Mouse (Mus musculus) embryo, embryonic 10.5 days (tissue): ENCODE results near the gene Hsd3b7.
"Not testable (repeated sequence)": the region's sequence is repeated elsewhere in the genome, so short reads cannot be mapped to it uniquely, and the experiment has no call there.

Source experiments
- DNase-seq: peaks from one replicate; pipeline ENCODE4 v3.0.0-alpha.2; 2015; ENCODE audit warnings: low spot score

Hsd3b7 gene

DNA sequence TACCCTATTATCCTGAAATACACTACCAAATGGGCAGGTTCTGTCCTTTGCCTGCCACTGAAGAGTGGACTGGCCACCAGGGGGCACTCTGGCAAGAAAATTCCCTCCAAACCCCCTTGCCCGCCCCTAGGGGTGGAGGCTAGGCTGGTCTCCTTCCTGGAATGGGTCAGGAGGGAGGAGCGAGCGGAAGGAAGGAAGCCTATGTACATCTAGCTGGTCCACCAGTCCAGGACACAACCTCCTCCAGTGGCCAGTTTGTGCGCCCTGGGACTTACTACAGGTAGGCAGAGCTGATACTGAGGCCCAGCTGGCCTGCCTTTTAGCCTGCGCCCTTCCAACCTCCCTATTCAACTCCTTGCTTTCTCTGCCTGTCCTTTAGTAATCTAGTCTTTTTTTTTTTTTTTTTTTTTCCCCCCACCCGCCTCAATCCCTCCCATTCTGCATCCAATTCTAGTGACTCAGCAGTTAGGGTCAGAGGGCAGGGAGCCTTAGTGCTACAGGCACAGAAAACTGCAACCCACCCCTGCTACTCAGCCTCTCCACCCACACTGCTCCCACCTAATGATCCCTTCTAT is at the start of gene Hsd3b7:
Gene Hsd3b7 (plus strand): TSS at position 170 of the 575 bp plus-strand sequence.
- DNase-seq: peak; percentile 94

DNA sequence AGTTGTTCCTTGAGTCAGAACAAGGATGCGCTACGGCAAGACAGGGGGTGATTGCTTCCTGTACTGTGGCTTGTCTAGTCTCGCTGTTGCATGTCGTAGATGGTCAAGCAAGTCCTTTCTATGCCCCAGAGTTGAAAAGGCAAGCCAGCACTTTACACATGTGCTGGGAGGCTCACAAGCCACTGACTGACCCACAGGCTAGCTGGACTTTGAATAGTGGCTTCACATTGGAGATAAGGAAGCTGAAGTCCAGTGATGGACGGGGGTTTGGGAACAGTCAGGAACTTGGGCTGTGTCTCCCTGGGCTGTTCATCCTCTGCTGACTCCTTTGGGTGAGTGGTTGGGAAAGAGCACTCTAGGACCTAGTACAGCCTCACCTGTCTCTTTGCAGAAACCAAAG is 48.8 kb upstream of the Hsd3b7 start:
- no peak for DNase-seq

DNA sequence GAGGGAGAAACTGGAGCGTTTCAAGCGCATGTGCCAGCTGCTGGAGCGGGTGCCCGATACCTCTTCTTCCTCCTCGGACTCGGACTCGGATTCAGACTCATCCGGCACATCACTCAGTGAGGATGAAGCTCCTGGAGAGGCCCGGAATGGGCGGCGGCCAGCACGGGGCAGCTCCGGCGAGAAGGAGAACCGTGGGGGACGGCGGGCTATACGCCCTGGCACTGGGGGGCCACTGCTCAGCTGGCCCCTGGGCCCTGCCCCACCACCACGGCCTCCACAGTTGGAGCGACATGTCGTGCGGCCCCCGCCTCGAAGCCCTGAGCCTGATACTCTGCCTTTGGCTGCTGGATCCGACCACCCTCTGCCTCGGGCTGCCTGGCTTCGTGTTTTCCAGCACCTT is 48.3 kb upstream of the Hsd3b7 start:
- no peak for DNase-seq

DNA sequence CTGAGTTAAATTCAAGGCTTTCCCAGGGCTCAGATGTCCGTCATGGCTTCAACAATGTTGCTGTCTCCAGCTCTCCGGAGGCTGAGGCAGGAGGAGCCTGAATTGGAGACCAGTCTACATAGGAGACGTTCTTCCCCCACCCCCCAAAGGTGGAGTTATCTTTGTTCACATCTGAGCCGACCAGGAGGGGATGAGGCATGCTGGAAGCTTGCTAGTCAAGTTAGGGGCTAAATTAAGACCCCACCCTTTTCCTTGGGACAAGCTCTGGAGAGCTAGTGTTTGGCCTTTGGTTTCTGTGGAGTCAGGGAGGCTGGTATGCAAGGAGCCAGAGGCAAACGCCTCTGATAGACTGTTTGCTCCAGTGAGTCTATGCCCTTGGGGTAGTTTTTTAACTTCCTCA is 47.2 kb upstream of the Hsd3b7 start:
- no peak for DNase-seq

DNA sequence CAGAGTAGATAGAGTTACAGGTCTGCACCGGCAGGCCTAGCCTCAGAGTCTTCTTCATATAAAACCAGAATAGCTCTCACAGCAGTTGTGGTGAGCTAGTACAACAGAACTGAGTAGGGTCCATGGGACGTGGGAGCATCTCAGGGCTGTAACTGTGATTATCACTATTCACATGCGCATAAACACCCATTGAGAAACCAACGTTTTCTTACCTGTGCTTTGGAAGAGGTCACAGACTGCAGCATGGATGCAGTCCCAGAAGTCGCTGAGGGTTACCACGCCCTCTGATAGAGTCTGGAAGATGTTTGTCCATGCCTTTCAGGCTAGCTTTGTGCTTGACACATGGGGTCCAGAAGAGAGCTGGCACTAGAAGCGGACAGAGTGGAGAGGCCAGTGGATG is 46.7 kb upstream of the Hsd3b7 start:
- DNase-seq: no peak

DNA sequence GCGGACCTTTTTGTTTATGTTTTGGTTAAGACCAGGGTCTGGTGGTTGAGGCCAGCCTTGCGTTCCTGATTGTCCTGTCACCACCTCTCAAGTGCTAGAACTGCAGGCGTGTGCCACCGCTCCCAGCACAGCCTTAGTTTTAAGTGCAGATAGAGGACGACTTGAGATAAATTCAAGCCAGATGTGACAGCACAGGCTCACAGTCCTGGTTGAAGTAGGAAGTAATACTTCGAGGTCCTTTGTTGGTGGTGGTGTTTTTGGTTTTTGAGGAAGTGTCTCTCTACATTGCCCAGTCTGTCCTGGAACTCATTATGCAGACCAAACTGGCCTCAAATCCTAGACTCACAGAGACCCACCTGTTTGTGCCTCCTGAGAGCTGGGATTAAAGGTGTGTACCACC is 40.7 kb upstream of the Hsd3b7 start:
- peak; percentile 12 for DNase-seq

DNA sequence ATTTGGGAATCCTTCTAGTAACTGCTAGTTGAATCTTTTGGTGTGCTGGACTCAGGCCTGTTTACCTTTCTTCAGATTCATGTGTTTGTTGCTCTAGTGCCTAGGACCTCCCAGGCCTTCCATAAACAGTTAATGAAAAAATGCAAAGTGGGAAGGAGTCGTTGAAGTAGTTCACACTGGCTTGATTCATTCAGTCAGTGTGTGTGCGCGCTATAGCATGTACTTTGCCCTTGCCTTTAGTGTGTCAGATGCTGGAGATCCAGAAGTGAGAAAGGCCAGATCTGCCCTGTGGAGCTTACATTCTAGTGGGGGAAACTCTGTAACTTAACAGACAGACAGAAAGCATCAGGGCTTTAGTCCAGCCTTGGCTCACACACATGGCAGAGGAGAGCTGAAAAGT is 39.9 kb upstream of the Hsd3b7 start:
- no peak for DNase-seq

DNA sequence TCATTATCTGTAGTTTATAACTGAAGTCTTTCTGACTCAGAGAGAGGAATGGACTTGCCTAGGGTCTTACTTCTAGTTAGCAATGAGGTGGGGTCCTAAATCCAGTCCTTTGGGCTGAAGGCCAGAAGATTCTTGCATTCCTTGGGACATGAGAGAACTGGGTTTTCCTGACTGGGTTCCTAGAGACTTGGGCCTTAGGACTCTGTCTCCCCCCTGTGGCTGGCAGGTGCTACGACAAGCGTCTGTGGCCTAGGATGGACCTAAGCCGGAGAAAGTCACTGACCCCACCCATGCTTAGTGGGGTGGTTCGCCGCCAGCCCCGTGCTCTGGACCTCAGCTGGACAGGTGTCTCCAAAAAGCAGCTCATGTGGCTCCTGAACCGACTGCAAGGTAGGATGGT is 39.4 kb upstream of the Hsd3b7 start:
- DNase-seq: peak; percentile 82

DNA sequence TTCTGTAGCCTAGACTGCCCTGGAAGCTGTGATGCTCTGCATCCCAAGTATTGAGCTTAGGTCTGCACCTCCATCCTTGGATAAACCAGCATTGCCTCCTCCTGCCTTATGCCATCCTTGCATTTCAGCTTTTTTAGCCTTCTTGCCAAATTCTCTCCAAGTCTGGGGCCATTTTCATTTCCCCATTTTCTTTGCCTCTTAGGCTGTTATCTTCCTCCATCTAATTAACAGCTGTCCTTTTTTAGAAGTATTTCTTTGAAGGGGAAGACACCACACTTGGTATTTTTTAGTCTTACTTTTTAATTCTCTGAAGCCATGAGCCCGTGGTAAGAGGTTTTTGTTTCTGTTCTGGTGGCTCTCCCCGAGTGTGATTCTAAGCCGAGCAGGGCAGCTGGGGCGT is 36.8 kb upstream of the Hsd3b7 start:
- no peak for DNase-seq

DNA sequence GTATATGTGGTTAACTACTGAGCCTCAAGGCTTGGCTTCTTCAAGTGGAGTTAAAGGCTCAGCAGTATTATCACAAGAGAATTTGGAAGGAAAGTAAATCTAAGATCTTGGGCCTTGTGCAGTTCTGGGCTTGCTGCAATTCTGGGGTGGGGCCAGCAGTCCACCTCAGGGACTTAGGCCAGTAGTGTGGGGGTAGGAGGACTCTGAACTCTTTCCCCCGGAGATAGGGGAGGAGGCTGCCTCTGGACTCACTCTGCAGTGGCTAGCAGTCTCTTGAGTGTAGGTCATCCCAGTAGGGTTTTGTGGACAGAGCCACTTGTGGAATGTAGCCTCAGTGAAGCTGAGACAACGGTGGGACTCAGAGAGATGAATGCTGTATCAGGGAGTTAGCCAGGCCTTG is 34.6 kb upstream of the Hsd3b7 start:
- DNase-seq: no peak

DNA sequence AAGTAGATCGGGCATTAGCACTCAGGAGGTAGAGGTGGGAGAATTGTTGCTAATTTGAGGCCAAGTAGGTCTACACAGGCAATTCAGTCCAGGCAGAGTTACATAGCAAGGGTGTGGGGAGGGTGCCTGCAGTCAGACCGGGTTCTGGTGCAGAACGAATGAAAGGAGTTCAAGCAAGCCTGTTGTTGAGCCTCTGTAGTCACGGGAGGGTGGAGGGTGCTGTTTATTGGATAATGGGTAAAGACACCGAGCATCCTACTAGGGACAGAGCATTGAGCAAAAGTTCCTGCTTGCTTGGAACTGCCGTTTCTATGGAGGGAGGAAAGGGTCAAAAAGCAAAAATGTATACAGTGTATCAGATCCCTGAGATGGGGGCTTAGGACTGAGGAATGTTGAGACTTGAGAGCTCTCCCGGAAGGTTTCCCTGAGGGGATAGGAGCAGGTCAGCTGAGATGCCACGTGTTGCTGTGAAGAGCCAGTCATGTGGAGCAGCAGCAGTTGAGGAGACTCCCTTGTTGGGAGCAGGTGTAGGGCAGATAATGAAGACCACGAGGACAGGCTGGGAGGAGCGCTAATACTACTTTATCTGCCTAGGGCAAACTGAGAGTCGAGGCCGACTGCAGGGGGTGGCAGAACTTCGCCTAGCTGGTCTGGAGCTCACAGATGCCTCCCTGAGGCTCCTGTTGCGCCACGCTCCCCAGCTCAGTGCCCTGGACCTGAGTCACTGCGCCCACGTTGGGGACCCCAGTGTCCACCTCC is 33.4 kb upstream of the Hsd3b7 start:
- DNase-seq: no peak

DNA sequence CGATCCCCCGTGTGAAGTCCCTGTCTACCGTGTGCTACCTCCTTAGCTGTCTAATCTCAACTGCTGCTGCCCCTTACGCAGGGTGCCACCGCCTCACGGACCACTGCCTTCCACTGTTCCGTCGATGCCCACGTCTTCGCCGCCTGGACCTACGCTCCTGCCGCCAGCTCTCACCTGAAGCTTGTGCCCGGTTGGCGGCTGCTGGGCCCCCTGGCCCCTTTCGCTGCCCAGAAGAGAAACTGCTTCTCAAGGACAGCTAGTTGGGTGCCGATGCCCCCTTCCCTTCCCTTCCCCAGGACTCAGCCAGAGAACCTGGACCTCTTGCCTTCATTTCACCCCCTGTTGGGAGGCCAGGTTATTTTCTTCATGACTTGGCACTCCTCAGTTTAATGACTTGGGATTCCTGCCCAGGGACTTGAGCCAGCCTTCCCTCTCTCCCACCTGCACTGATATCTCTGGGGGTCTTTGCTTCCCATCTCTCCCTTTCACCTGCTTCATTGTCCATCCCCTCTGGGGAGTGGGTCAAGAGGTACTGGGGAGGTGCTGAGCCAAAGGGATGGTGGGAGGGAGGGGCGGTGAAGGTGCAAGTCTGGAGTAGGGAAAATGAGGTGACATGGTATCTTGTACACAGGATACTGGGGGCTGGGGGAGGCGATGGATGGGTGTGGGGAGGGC is 32.6 kb upstream of the Hsd3b7 start:
- DNase-seq: no peak

DNA sequence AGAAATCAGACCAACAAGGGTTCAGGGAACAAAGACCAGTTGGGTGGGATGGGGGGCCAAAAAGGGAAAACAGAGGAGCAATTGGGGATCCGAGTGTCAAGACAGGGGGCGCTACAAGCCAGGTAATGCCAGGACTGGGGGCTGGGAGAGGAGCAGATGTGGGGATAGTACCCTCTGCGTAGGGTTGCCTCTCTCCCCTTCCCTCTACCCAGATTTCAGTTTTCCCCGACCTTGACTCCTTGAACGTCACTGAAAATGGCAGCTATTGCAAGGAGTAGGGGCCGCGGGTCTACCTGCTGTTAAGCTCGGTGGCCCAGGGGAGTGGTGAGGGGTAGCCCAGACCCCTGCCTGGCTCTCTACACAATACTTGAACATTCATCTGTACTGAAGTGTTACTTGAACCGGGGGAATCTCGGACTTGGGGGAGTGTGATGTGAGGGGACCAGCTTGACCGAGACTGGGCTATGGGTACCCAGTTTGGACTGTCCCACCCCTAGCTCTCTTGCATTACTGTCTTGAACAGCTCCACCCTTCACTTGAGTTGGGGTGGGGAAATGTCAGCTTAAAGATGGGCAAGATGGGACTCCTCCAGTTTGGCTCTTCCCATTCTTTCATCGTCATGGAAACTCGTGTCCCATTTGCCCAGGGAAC is 31.9 kb upstream of the Hsd3b7 start:
- DNase-seq: peak; percentile 8

DNA sequence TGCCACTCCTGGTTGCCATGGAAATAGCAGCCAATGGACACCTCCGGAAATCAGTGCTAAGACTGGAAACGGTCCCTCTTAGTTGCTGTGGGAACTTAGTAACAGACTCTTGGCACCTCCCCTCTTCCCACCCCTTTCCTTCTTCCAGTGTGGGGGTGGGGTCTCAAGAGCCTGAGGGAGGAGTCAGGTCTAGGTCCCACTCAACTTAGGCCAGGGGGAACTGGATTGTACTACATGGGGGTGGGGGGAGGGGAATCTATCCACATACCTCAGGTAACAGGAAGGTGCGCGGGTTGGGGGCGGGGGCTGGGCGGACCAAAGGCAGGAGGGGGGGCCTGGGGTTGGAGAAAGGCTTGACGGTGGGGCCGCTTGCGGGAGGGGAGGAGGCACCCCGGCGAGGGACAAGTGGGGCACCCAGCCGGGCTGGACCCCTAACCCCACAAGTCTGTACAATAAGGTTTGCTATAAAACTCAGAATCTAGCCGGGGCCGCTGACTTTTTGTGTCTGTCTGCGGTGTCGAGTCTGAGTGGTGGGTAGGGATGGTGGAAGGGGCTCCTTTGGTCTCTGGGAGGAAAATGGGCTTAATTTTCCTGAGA is 31.3 kb upstream of the Hsd3b7 start:
- DNase-seq: peak; percentile 98

DNA sequence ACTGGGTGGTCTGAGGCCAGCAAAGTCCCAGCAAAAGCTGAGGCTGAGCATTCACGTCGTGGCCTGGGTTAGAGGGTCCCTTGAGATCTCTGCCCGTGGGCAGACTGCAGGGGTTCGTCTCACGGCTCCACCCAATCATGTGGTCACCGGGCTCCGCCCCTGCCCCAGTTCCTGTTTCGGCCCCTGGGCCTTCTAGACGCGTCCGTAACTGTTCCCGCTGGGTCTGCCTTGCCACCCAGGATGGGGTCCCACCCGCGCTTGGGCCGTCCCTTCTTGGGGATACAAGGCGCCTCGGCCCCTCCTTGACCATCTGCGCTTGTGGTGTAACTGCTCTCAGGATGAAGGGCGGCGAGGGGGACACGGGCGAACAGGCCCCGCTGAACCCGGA is 30.8 kb upstream of the Hsd3b7 start, which contains the start of gene Orai3:
Gene Orai3 (plus strand): TSS at position 165 of the 388 bp plus-strand sequence.
- peak; percentile 87 for DNase-seq

DNA sequence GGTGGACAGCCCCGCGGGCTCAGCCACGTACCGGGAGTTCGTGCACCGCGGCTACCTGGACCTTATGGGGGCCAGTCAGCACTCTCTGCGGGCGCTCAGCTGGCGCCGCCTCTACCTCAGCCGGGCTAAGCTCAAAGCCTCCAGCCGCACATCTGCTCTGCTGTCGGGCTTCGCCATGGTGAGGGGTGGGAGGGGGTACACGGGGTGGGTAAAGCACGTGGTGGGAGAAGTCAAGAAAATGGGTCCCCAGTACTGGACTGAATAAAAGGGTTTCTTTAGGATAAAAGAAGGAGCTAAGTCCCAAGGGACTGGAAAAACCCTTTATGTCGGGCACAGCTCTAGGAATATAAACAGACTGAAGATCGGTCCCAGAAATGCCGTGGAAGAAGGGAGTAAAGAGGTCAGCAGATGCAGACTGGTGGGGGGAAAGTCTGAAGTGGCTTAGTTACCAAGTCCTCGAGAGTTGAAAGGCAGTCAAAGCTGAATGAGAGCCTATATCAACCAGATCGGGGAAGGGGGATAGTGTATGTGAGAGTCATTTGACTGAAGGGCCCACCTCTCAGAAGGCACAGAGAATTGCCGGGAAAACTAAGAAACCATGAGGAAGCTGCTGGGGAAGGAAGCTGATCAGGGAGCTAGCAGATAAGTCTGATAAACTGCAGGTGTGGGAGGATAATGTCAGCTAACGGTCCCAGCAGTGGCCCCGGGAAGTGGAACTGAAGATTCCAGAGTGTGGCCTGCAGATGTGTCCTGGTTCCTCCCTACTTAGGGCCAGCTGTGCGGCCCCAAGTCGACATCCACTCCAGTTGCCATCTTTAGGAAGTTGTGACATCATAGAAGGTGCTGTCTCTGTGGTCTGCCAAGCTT is 30.1 kb upstream of the Hsd3b7 start:
- DNase-seq: peak; percentile 55

DNA sequence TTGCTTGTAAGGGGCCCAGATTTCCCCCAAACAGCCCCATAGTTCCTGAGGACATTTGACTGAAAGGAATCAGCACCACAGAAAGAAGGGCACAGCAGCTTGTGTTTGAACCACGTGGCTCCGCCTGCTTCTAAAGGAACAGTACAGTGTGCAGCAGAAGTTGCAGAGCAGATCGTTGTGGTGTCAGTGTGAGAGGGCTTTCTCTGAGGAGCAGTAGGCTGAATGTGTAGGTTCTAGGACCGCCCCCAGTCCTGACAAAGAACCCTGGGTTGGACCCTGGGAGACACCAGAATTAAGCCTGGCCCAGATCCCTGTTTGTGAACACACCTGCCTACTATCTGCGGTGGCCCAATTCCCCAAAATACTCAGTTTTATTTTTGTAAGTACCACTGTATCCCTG is 29.1 kb upstream of the Hsd3b7 start:
- no peak for DNase-seq

DNA sequence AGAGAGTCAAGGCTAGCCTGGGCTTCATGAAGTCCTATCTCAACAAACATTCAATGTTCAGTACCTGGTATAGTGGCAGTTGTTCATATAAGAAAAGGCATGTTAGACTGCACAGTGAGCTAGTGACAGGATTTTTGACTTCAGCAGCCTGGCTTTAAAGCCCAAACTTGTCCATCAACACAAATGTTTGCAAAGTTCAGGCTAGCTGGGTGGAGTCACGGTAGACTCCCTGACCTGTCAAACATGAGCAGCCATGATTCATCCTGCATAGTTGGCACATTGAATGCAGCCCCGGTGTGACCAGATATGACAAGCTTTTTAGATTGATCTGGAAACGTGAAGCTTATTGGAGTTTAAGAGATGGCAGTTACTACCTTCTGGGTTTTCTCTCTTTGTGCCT is 28.3 kb upstream of the Hsd3b7 start:
- DNase-seq: no peak

DNA sequence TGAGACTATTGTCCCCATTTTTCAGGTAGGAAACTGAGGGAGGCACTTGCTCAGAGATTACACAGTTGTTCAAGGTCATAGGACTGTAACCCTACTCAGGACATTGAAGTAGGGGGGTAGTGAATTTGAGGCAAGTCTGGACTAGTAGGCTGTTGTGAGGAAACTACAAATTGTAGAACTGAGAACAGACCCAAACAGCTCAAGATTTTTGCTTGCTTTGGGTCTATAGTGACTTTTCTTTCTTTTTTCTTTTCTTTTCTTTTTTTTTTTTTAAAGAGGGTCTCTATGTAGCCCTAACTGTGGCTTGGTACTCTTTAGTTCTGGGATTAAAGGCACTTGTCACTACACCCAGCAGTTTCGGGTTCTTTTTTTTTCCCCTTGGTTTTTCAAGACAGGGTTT is 27.8 kb upstream of the Hsd3b7 start:
- DNase-seq: no peak

DNA sequence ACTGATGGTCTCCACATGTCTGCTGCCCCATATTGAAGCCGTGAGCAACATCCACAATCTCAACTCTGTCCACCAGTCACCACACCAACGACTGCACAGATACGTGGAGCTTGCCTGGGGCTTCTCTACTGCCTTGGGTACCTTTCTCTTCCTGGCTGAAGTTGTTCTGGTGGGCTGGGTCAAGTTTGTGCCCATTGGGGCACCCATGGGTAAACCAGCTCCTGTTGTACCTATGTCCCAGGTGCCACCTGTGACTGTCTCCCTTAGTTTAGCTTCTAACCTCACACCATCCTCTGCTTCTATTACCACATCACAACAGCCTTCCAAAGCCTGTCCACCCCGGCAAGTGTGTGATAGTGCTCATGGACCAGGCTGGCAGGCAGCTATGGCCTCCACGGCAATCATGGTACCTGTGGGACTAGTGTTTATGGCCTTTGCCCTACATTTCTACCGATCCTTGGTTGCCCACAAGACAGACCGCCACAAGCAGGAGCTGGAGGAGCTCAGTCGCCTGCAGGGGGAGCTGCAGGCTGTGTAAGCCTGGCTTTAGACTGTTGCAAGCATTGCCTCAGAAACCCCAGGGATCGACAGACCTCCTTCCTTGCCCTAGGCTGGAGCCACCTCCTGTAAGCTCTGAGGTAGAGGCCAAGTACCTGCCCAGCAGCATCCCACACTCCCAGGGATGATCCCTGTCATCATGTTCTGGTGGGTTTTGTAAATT is 26.6 kb upstream of the Hsd3b7 start:
- DNase-seq: peak; percentile 87

DNA sequence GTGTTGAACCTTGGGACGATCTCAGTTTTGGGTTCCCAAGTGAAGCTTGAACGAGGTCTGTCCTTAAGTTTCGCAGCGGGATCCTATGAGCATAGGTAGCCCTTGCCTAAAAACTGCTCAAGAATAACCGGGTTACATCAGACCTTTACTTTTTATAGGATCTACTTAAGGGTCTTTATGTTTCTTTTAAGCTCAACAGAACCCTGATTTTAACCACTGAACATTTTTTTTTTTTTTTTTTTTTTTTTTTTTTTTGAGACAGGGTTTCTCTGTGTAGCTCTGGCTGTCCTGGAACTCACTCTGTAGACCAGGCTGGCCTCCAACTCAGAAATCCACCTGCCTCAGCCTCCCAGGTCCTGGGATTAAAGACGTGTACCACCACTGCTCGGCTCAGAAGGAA is 24.6 kb upstream of the Hsd3b7 start:
- not testable (repeated sequence) for DNase-seq
